Mouse (Mus musculus) ES-E14 (cell line): ENCODE measurements around the gene Phldb3. TPM values are rescaled to one million over a fixed set of nuclear protein-coding genes. Genes with fewer than 3 reads are reported as not detected.
A peak's percentile ranks its signal among the peaks of the same experiment; 100 is the strongest.

ENCODE experiments used
- DNase-seq: peaks from one replicate; pipeline ENCODE4 v3.0.0-alpha.2; 2013; ENCODE audit warnings: low read depth, low spot score
- H3K27ac ChIP-seq: 2 replicates; pipeline ENCODE4 v1.5.1; 2012; ENCODE audit warnings: low read depth, mild to moderate bottlenecking, low read length, moderate library complexity, mixed read lengths; ENCODE audit not compliant: poor library complexity, insufficient read depth, severe bottlenecking
- H3K36me3 ChIP-seq: 2 replicates; pipeline ENCODE4 v1.6.1; 2012; ENCODE audit warnings: mild to moderate bottlenecking, low read length, moderate library complexity, mixed read lengths; ENCODE audit not compliant: control insufficient read depth, poor library complexity, insufficient read depth, severe bottlenecking
- H3K4me1 ChIP-seq, 2 experiments: fragments of 150-350 bp in 1 of 2; sonication (generic) in 1 of 2; 2 replicates each; pipeline ENCODE4 v1.6.1; 2012; ENCODE audit warnings: low read length in 2 of 2, mild to moderate bottlenecking in 1 of 2, mixed read lengths in 1 of 2; ENCODE audit not compliant: control insufficient read depth in 2 of 2, insufficient read depth in 2 of 2, poor library complexity in 1 of 2
- H3K4me3 ChIP-seq, 2 experiments: fragments of 150-350 bp in 1 of 2; sonication (generic) in 1 of 2; 2 replicates each; pipeline ENCODE4 v1.5.1; 2012; ENCODE audit warnings: low read length in 2 of 2, low read depth in 1 of 2, mild to moderate bottlenecking in 1 of 2, mixed read lengths in 1 of 2; ENCODE audit not compliant: insufficient read depth in 1 of 2, poor library complexity in 1 of 2, severe bottlenecking in 1 of 2
- H3K9ac ChIP-seq: 2 replicates; pipeline ENCODE4 v1.6.1; 2012; ENCODE audit warnings: low read depth, mild to moderate bottlenecking, low read length, mixed read lengths; ENCODE audit not compliant: poor library complexity, insufficient read depth, severe bottlenecking
- H3K9me3 ChIP-seq: fragments of 150-350 bp; sonication (generic); 2 replicates; pipeline ENCODE4 v1.6.1; 2012; ENCODE audit warnings: low read depth, mild to moderate bottlenecking, low read length; ENCODE audit not compliant: control insufficient read depth, insufficient read depth
- CHD2 ChIP-seq: IDR thresholded peaks from 2 replicates; pipeline ENCODE4 v1.6.1; 2014; ENCODE audit warnings: mild to moderate bottlenecking, low read depth, low read length, inconsistent platforms
- HCFC1 ChIP-seq: IDR thresholded peaks from 2 replicates; pipeline ENCODE4 v1.6.1; 2012; ENCODE audit warnings: low read length, inconsistent platforms, borderline replicate concordance; ENCODE audit not compliant: insufficient read depth
- MAFK ChIP-seq: IDR thresholded peaks from 2 replicates; pipeline ENCODE4 v1.6.1; 2014; ENCODE audit warnings: mild to moderate bottlenecking, low read depth, low read length, inconsistent platforms; ENCODE audit not compliant: insufficient read depth
- ZC3H11A ChIP-seq: IDR thresholded peaks from 2 replicates; pipeline ENCODE4 v1.6.1; 2012; ENCODE audit warnings: low read depth, mild to moderate bottlenecking, inconsistent platforms, low read length, borderline replicate concordance
- ZNF384 ChIP-seq: IDR thresholded peaks from 2 replicates; pipeline ENCODE4 v1.6.1; 2012; ENCODE audit warnings: low read depth, low read length, inconsistent platforms
- in situ Hi-C, 2 experiments: fragments of 600-800 bp; cut with MboI; formaldehyde crosslinking; loops; one replicate each; pipeline ENCODE4 v1.15.1; 2025; ENCODE audit warnings: low sequenced_read_pairs in 2 of 2, inconsistent platforms in 1 of 2; ENCODE audit not compliant: unreplicated experiment in 2 of 2
- total RNA-seq: library from RNA; depleted of rRNA; stranded (reverse); fragments of 300-350 nt; gene quantifications from 2 replicates; pipeline ENCODE4 v1.2.3, GENCODE M21; 2012

The Phldb3 gene
- total RNA-seq, 1 experiment = 1.5 TPM

- no peak for DNase-seq
- Histone ChIP-seq H3K36me3 (no peaks in the 10 kb centered on the region), H3K4me1 (peaks cover 0 to 11% of the 10 kb centered on the region in 2 experiments; a peak in 2 of 4 replicates), H3K4me3 (no peak overlapping the region), H3K9me3 (no peaks in the 10 kb centered on the region), H3K9ac (no peak overlapping the region), H3K27ac (peak overlapping the region; percentile 12; the same call in 1 of the 2 replicates)
- in situ Hi-C loops = no loop called here
- TF ChIP-seq MAFK = no peak
Observed at GRCm38 (mm10) chr7:24661118-24661904, 50.7 kb downstream of the Phldb3 start.

DNA sequence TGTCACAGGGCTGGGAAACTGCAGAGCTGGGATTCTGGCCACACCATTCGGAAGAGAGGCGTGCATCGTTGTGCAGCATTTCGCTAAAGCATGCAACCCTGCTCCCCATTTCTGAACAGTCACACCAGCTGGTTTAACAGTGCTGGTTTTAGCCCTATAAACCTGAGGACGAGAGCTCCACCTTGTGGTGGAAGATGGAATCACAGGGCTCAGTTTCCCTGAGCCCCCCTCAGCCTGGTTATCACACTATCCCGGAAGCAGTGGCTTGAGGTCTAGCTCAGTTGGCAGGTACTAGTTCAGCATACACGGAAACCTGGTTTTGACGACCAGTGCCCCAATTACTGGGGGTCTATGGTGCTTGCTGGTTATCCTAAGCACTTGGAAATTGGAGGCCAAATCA lies 52.0 kb downstream of the Phldb3 start:
- H3K9me3 ChIP-seq = no peaks in the 10 kb centered on the region
- H3K9ac ChIP-seq = no peak overlapping the region
- TF ChIP-seq ZC3H11A = peak; percentile 60; the same call in 1 of the 2 replicates
- no peak for TF ChIP-seq ZNF384
- TF ChIP-seq CHD2 = no peak
- no peak overlapping the region for H3K4me3 ChIP-seq
- H3K36me3 ChIP-seq = no peaks in the 10 kb centered on the region
- in situ Hi-C loops = no loop called here
- peak; percentile 78 for DNase-seq
- H3K27ac ChIP-seq = no peak overlapping the region
- H3K4me1 ChIP-seq = peaks cover 0 to 11% of the 10 kb centered on the region in 2 experiments; a peak in 2 of 4 replicates

GRCm38 (mm10) chr7:24664301-24664700 lies 53.7 kb downstream of the Phldb3 start:
- no peak for DNase-seq
- Histone ChIP-seq H3K9ac (no peak overlapping the region), H3K4me1 (peaks cover 0 to 11% of the 10 kb centered on the region in 2 experiments; a peak in 2 of 4 replicates), H3K4me3 (no peak overlapping the region), H3K9me3 (no peaks in the 10 kb centered on the region), H3K27ac (no peak overlapping the region), H3K36me3 (no peaks in the 10 kb centered on the region)
- in situ Hi-C loops = no loop called here
- TF ChIP-seq MAFK (no peak), ZC3H11A (no peak), HCFC1 (no peak), CHD2 (no peak), ZNF384 (no peak)

DNA sequence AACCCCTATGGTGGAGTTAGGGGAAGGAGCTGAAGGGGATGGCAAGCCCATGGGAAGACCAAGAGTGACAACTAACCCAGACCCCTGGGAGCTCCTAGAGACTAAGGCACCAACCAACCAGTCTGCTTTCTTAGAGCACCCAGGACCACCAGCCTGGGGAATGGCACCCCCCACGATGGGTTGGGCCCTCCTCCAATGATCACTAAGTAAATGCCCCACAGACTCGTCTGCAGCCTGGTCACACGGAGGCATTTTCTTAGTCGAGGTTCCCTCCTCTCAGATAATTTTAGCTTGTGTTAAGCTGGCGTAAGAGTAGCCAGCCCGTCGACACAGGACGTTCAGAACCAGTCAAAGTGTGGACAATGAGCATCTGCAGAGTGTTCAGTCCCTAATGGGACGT lies 54.4 kb downstream of the Phldb3 start:
- TF ChIP-seq ZNF384 (no peak), CHD2 (no peak), MAFK (no peak), HCFC1 (no peak), ZC3H11A (no peak)
- Histone ChIP-seq H3K27ac (no peak overlapping the region), H3K4me3 (no peak overlapping the region), H3K9me3 (no peaks in the 10 kb centered on the region), H3K36me3 (no peaks in the 10 kb centered on the region), H3K4me1 (peaks cover 0 to 11% of the 10 kb centered on the region in 2 experiments; a peak in 2 of 4 replicates), H3K9ac (no peak overlapping the region)
- no peak for DNase-seq
- in situ Hi-C loops = no loop called here

DNA sequence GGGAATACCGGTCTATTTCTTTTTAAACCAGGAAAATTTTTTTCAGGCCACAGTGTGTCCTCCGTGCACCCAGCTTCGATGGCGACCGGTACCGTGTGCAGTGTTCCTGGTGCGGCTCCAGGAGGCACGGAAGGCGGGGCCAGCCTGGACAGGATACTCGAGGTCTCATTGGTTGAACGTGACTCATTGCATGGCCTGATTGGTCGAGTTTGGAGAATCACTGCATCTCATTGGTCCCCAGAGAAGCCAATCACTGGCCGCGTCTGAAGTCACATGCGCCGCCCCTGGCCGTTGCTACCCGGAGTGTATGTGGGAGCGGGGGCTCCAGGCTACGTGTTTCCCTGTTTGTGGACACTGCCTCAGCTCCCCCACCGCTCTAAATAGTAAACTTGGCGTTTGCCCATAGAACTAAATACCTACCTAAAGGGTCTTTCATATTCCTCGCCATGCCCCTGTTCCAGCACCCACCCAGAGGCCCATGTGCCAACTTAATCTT lies 61.4 kb downstream of the Phldb3 start:
- TF ChIP-seq CHD2 (peak; percentile 69; the same call in 1 of the 2 replicates), MAFK (no peak), HCFC1 (no peak), ZNF384 (no peak)
- in situ Hi-C loops = no loop called here
- no peak for DNase-seq
- Histone ChIP-seq H3K9me3 (no peaks in the 10 kb centered on the region), H3K4me3 (no peak overlapping the region), H3K4me1 (no peaks in the 10 kb centered on the region), H3K36me3 (no peaks in the 10 kb centered on the region), H3K27ac (no peak overlapping the region), H3K9ac (no peak overlapping the region)
